Mouse (Mus musculus) heart, embryonic 14.5 days (tissue): ENCODE measurements at regions not wholly inside any gene's neighbourhood (a gene's known extent, or its start where the extent isn't known, plus 50 kb on each side); places are given as distances from the start of the nearest gene placed in this dataset.

ENCODE experiments used
- ATAC-seq: fragments of 200-750 bp; cut with Nextera tagmentation; 2 replicates; pipeline ENCODE4 v1.8.0; 2017; ENCODE audit warnings: low read depth, moderate TSS enrichment; ENCODE audit not compliant: insufficient number of reproducible peaks, insufficient read depth, low FRiP score
- H3K27ac ChIP-seq, 2 experiments: fragments of 200-500 bp in 1 of 2; fragments of 300-500 bp in 1 of 2; sonication (generic) in 1 of 2; replicated peaks in 1 of 2; 2 replicates each; pipeline ENCODE4 v1.5.1; 2012 to 2014; ENCODE audit warnings: low read depth in 2 of 2, low read length in 2 of 2, control low read depth in 1 of 2, mild to moderate bottlenecking in 1 of 2, mixed read lengths in 1 of 2; ENCODE audit not compliant: control insufficient read depth in 1 of 2, insufficient read depth in 1 of 2
- H3K27me3 ChIP-seq: fragments of 300-500 bp; sonication (generic); 2 replicates; pipeline ENCODE4 v1.6.1; 2014; ENCODE audit warnings: mild to moderate bottlenecking, low read length, control low read depth; ENCODE audit not compliant: control insufficient read depth, insufficient read depth
- H3K36me3 ChIP-seq: fragments of 300-500 bp; sonication (generic); 2 replicates; pipeline ENCODE4 v1.6.1; 2014; ENCODE audit warnings: mild to moderate bottlenecking, control low read depth, low read length, mixed read lengths; ENCODE audit not compliant: control insufficient read depth, insufficient read depth
- H3K4me1 ChIP-seq, 2 experiments: fragments of 200-500 bp in 1 of 2; fragments of 300-500 bp in 1 of 2; sonication (generic) in 1 of 2; 2 replicates each; pipeline ENCODE4 v1.6.1; 2012 to 2014; ENCODE audit warnings: low read length in 2 of 2, control low read depth in 1 of 2, mixed read lengths in 1 of 2; ENCODE audit not compliant: control insufficient read depth in 2 of 2, insufficient read depth in 2 of 2
- H3K4me2 ChIP-seq: fragments of 300-500 bp; sonication (generic); 2 replicates; pipeline ENCODE4 v1.6.1; 2014; ENCODE audit warnings: mild to moderate bottlenecking, low read length
- H3K4me3 ChIP-seq, 2 experiments: fragments of 200-500 bp in 1 of 2; fragments of 300-500 bp in 1 of 2; sonication (generic) in 1 of 2; 2 replicates each; pipeline ENCODE4 v1.5.1; 2012 to 2014; ENCODE audit warnings: low read length in 2 of 2, mild to moderate bottlenecking in 2 of 2, control low read depth in 1 of 2, low read depth in 1 of 2, moderate library complexity in 1 of 2; ENCODE audit not compliant: control insufficient read depth in 1 of 2, insufficient read depth in 1 of 2
- H3K9ac ChIP-seq: fragments of 300-500 bp; sonication (generic); 2 replicates; pipeline ENCODE4 v1.6.1; 2014; ENCODE audit warnings: mild to moderate bottlenecking, low read length
- H3K9me3 ChIP-seq: fragments of 300-500 bp; sonication (generic); 2 replicates; pipeline ENCODE4 v1.6.1; 2016; ENCODE audit warnings: low read length, control low read depth; ENCODE audit not compliant: control insufficient read depth
- WGBS: fragments of 180-500 bp; shearing (Covaris S2); extraction: QIAGEN DNeasy Blood & Tissue Kit; methylation state at CpG from one replicate; pipeline ENCODE4 v1.1.7; 2014; 5-methylcytosine and 5-hydroxymethylcytosine counted together

DNA sequence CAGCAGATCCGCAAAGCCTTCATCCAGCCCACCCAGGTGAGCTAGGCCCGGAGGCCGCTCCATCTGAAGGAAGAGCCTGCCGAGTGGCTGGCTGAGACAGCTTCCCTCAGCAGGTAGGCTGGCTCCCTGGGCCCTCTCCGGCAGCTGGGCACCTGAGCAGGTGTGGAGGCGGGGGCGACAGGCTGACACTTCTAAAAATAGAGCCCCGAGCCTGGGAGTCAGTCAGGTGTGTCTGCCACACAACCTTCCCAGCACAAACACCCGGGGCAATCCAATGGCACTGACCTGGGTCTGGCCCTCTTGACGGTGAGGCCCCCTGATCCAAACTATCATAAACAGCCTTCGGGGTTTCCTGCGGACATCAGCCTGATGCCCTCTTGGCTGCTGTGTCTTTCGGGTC lies 58.5 kb downstream of the Zfp36l2 start:
- no peaks in the 10 kb centered on the region for H3K36me3 ChIP-seq
- no peak for ATAC-seq
- no peak overlapping the region for H3K4me2 ChIP-seq
- H3K27me3 ChIP-seq = no peaks in the 10 kb centered on the region
- no peaks in the 10 kb centered on the region for H3K9me3 ChIP-seq
- H3K27ac ChIP-seq = no peak overlapping the region
- peaks cover 0 to 10% of the 10 kb centered on the region in 2 experiments; a peak in 2 of 4 replicates for H3K4me1 ChIP-seq
- H3K9ac ChIP-seq = no peak overlapping the region
- 72% methylated on average over 13 of the region's 13 CpGs for WGBS
- no peak overlapping the region for H3K4me3 ChIP-seq

DNA sequence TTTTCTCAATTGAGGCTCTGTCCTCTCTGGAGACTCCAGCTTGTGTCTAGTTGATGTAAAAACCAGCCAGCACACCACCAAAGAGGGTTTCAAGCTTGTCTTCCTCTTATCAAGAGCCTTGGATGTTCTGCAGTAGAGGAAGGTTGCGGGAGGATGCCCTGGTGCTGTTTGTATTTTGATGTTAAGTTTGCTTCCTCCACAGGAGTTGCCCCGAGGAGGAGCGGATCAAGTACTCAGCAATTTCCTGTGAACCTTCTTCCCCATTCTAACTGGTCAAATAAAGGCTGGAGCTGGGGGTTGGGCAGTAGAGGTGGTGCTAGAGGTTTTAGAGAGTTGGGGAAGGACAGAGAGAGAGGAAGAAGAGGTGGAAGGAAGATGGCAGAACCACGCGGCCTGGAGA lies 59.5 kb downstream of the Zfp36l2 start:
- WGBS = 76% methylated on average over 5 of the region's 5 CpGs

DNA sequence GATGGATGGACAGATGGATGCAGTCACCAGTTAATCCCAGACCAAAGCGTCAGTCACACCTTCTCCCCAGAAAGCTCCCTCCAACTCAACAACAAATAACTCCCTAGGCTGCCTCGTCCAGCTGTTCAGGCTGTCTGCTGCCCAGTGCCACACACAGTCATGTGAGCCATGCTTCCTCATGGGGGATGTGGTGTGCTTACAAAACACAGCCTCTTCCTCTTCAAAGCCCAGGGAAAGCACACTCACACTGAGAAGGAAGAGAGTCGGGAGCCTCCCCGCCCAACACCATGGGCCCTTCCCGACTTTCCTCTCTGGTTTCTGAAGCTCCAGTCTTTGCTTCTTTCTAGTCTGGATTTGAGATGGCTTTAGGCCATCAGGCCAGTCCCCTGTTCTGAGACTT lies 61.6 kb downstream of the Zfp36l2 start:
- WGBS = 56% methylated on average over 5 of the region's 5 CpGs
- ATAC-seq = no peak

More for the DNA sequence above, 59.5 kb downstream of the Zfp36l2 start:
- H3K4me1 ChIP-seq = peaks cover 0 to 7% of the 10 kb centered on the region in 2 experiments; a peak in 2 of 4 replicates
- no peak overlapping the region for H3K9ac ChIP-seq
- no peak for ATAC-seq
- no peaks in the 10 kb centered on the region for H3K36me3 ChIP-seq
- H3K4me2 ChIP-seq = no peak overlapping the region
- no peaks in the 10 kb centered on the region for H3K9me3 ChIP-seq
- no peak overlapping the region for H3K4me3 ChIP-seq
- no peak overlapping the region for H3K27ac ChIP-seq
- H3K27me3 ChIP-seq = no peaks in the 10 kb centered on the region

DNA sequence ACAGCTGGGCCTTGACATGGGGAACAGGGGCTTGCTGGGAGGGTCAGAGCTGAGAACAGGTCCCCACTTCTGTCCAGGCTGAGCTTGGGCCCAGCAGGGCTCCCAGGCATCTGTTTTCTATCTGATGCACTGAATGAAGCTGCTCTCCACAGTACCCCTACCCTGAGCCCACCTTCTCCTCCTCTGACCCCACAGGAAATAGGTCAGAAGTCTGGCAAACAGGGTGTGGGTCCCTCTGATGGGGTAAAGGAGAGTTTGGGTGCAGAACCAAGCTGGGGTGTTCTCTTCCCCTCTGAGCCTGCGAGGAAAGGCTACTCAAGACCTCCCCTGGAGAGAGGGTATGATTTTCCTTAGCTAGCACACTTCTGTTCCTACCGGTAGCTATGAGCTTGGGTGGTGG lies 64.6 kb downstream of the Zfp36l2 start:
- H3K27me3 ChIP-seq = no peaks in the 10 kb centered on the region
- no peak overlapping the region for H3K27ac ChIP-seq
- WGBS = 74% methylated on average over 2 of the region's 2 CpGs
- no peak overlapping the region for H3K4me2 ChIP-seq
- H3K9ac ChIP-seq = no peak overlapping the region
- peaks cover 0 to 11% of the 10 kb centered on the region in 2 experiments; a peak in 2 of 4 replicates for H3K4me1 ChIP-seq
- no peaks in the 10 kb centered on the region for H3K36me3 ChIP-seq
- no peak overlapping the region for H3K4me3 ChIP-seq
- no peak for ATAC-seq
- no peaks in the 10 kb centered on the region for H3K9me3 ChIP-seq

More for the DNA sequence above, 61.6 kb downstream of the Zfp36l2 start:
- Histone ChIP-seq H3K4me3 (no peak overlapping the region), H3K4me1 (peaks cover 0 to 7% of the 10 kb centered on the region in 2 experiments; a peak in 2 of 4 replicates), H3K36me3 (no peaks in the 10 kb centered on the region), H3K27me3 (no peaks in the 10 kb centered on the region), H3K9me3 (no peaks in the 10 kb centered on the region), H3K9ac (no peak overlapping the region), H3K4me2 (no peak overlapping the region), H3K27ac (0 out of 4 replicates have a peak overlapping the region, but pooled peaks of 1 of the 2 experiments have one; percentile 1)

DNA sequence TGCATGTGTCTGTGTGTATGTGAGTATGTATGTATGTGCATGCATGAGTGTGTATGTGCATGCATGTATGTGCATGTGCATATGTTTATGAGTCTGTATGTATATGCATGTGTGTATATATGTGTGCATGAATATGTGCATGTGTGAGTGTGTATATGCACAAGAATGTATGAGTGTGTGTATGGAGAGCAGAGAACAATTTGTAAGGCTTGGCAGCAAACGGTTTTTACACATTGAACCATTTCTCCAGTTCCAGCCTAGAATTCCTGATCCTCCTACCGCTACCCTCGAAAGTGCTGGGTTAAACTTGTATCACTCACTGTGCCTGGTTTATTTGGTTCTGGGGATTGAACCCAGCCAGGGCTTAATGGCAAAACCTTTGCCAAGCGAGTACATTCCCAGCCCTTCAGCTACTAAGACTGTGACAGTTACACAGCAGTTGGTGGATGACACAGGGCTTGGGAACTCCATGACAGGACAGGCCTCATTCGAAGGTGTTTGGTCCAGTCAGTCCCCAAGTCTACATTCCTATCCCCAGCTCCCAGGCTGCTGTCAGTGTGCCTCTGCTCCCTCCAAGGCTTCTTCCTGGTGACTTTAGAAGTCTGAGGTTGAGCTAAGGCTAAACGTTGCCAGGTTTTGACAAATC lies 65.1 kb downstream of the Zfp36l2 start:
- ATAC-seq = no peak
- H3K4me2 ChIP-seq = no peak overlapping the region
- no peak overlapping the region for H3K4me3 ChIP-seq
- H3K4me1 ChIP-seq = peaks cover 3 to 11% of the 10 kb centered on the region in 2 experiments
- no peaks in the 10 kb centered on the region for H3K27me3 ChIP-seq
- no peaks in the 10 kb centered on the region for H3K9me3 ChIP-seq
- WGBS = 77% methylated on average over 6 of the region's 6 CpGs
- no peak overlapping the region for H3K27ac ChIP-seq
- no peak overlapping the region for H3K9ac ChIP-seq
- no peaks in the 10 kb centered on the region for H3K36me3 ChIP-seq

DNA sequence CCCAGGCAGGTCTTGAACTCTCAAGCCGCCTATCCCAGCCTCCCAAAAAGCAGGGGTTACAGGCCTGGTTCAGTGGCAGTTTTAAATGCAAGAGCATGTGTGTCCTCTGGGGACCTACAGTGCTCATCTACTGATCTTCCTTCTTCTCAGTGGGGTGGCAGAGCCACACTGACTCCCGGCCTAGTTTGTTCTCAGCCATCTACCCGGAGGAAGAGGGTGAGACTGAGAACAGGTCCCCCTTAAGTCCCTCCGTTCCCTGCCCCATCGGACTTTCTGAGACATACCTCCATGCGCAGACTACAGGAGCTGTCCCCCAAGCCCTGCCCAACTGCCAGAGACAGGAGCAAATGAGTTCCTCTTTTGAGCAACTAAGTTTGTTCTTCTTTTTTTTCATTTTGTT lies 66.5 kb downstream of the Zfp36l2 start:
- ATAC-seq = no peak
- Histone ChIP-seq H3K27me3 (no peaks in the 10 kb centered on the region), H3K9me3 (no peaks in the 10 kb centered on the region), H3K4me2 (no peak overlapping the region), H3K9ac (no peak overlapping the region), H3K36me3 (no peaks in the 10 kb centered on the region), H3K27ac (0 out of 4 replicates have a peak overlapping the region, but pooled peaks of 1 of the 2 experiments have one; percentile 14), H3K4me3 (no peak overlapping the region), H3K4me1 (peaks cover 6 to 8% of the 10 kb centered on the region in 2 experiments; a peak in 3 of 4 replicates)
- WGBS = 73% methylated on average over 6 of the region's 6 CpGs

DNA sequence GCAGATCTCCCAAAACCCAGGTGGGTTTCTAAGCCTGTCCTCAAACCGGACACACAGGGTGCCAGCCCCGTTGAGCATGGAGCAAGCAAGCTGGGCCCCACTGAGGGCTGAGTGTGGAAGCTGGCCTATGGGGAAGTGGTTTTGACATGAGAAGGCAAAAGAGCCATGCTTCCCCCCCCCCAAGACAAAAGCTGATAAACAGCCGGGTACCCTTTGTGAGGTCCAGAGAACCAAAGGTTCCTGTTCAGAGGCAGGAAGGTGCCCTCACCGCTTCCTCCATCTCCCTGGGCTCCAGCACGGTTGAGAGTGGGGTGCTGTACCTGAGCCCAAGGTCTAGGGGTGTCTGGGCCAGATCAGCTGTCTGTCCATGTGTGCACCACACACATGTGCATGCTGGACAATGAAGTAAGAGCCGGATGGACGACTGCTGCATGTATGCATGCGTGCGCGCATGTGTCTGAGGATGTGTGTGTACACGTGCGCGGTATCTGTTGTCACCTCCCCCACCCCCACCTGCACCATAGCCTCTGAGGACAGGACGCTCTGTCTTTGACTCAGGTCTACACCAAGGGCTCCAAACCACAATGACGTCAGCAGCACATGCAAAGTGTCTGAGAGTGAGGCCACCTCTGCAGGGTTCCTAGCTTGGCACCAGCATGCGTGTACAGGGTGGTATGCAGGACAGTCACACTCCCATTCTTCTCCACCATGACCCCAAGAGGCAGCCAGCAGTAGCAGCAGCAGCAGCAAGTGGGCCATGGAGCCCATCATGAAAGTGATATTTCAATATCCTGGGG lies 68.3 kb downstream of the Zfp36l2 start:
- Histone ChIP-seq H3K36me3 (no peaks in the 10 kb centered on the region), H3K4me1 (peaks cover 11 to 13% of the 10 kb centered on the region in 2 experiments), H3K9ac (no peak overlapping the region), H3K27ac (no peak overlapping the region), H3K9me3 (no peaks in the 10 kb centered on the region), H3K27me3 (no peaks in the 10 kb centered on the region), H3K4me3 (no peak overlapping the region), H3K4me2 (no peak overlapping the region)
- 89% methylated on average over 16 of the region's 16 CpGs for WGBS
- no peak; the same call in 1 of the 2 replicates for ATAC-seq
